In the genomic region with DNA sequence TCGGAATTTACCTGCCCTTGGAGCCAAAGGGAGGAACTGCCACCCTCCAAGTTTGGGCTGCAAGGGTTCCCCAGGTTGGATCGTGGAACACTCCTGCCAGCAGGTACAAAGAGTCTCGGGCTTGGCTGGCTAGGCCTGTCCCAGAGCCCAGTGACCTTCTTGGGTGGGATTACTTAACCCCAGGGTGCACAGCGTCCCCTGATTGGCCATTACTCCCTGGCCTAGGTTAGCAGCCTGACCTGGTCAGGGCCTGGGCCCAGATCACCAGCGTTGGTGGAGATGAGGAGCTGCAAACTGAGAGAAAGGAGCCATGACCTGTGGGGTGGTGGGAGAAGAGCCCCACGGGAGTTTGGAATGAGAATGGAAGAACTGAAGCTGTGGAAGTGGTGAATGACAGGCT, we compare ENCODE assay signal across 8 mouse cellular contexts. TPM values are rescaled to one million over a fixed set of nuclear protein-coding genes. Genes with fewer than 3 reads are reported as not detected.
DNase-seq lines count a peak whose midpoint lies in the region; ATAC-seq and TF ChIP-seq lines count a peak whose summit lies in the region.

No protein-coding gene starts in this region.

- DNase-seq in kidney, postnatal 14 days: no peak
- no peak for DNase-seq in hindbrain, postnatal 0 days (ENCODE audit: low spot score)
- DNase-seq in midbrain, embryonic 14.5 days: no peak
- DNase-seq in spleen, postnatal 36 days (ENCODE audit: low spot score in 2 of 2): no peak
- DNase-seq in frontal cortex, postnatal 36 days (ENCODE audit: low spot score in 2 of 2): no peak

- no peaks in the 10 kb centered on the region for H3K27me3 ChIP-seq in kidney, embryonic 15.5 days
- H3K27me3 ChIP-seq in embryonic facial prominence, embryonic 13.5 days: no peaks in the 10 kb centered on the region
- H3K27me3 ChIP-seq in hindbrain, postnatal 0 days (ENCODE audit: insufficient read depth, low read length): no peaks in the 10 kb centered on the region
- H3K27me3 ChIP-seq in midbrain, embryonic 14.5 days (ENCODE audit: control insufficient read depth, insufficient read depth, low read length): no peaks in the 10 kb centered on the region

- peak; percentile 20; the same call in 1 of the 2 replicates for ATAC-seq in kidney, embryonic 15.5 days (replicated peaks; ENCODE audit: low FRiP score)
- ATAC-seq in embryonic facial prominence, embryonic 13.5 days (ENCODE audit: insufficient number of reproducible peaks, insufficient read depth, low FRiP score, low TSS enrichment, low read depth): no peak
- ATAC-seq in hindbrain, postnatal 0 days: no peak
- ATAC-seq in midbrain, embryonic 14.5 days (ENCODE audit: low FRiP score, low TSS enrichment): peak; percentile 28; the same call in 1 of the 2 replicates
- ATAC-seq in CD4-positive, CD25-positive, alpha-beta regulatory T cell, adult 4 months: no peak

- peak overlapping the region; percentile 54 for H3K27ac ChIP-seq in kidney, embryonic 15.5 days
- H3K27ac ChIP-seq in embryonic facial prominence, embryonic 13.5 days: peak overlapping the region; percentile 16; the same call in 1 of the 2 replicates
- H3K27ac ChIP-seq in hindbrain, postnatal 0 days: no peak overlapping the region
- no peak overlapping the region for H3K27ac ChIP-seq in midbrain, embryonic 14.5 days (replicated peaks; ENCODE audit: low read depth, low read length)

- peak overlapping the region; percentile 92 for H3K4me2 ChIP-seq in kidney, embryonic 15.5 days
- peak overlapping the region; percentile 90 for H3K4me2 ChIP-seq in embryonic facial prominence, embryonic 13.5 days
- H3K4me2 ChIP-seq in hindbrain, postnatal 0 days (ENCODE audit: low read depth, low read length): peak overlapping the region; percentile 91
- H3K4me2 ChIP-seq in midbrain, embryonic 14.5 days (ENCODE audit: low read length): peak overlapping the region; percentile 94

- H3K36me3 ChIP-seq in kidney, embryonic 15.5 days: no peaks in the 10 kb centered on the region
- H3K36me3 ChIP-seq in embryonic facial prominence, embryonic 13.5 days: no peaks in the 10 kb centered on the region
- no peaks in the 10 kb centered on the region for H3K36me3 ChIP-seq in hindbrain, postnatal 0 days (ENCODE audit: insufficient read depth, low read length)
- H3K36me3 ChIP-seq in midbrain, embryonic 14.5 days (ENCODE audit: control insufficient read depth, insufficient read depth, low read length): no peaks in the 10 kb centered on the region

- H3K4me3 ChIP-seq in kidney, embryonic 15.5 days (replicated peaks): peak overlapping the region; percentile 71
- peak overlapping the region; percentile 76 for H3K4me3 ChIP-seq in embryonic facial prominence, embryonic 13.5 days
- H3K4me3 ChIP-seq in hindbrain, postnatal 0 days (ENCODE audit: low read length): peak overlapping the region; percentile 54; the same call in 1 of the 2 replicates
- peak overlapping the region; percentile 53 for H3K4me3 ChIP-seq in midbrain, embryonic 14.5 days (replicated peaks; ENCODE audit: low read depth, low read length)

- TF ChIP-seq CTCF in hindbrain, postnatal 0 days (IDR thresholded peaks at IDR 0.05; ENCODE audit: low read depth): no peak

- 0 out of 2 replicates have a peak overlapping the region, but pooled peaks have one; percentile 12 for H3K9ac ChIP-seq in kidney, embryonic 15.5 days
- H3K9ac ChIP-seq in embryonic facial prominence, embryonic 13.5 days: peak overlapping the region; percentile 88
- H3K9ac ChIP-seq in hindbrain, postnatal 0 days (replicated peaks; ENCODE audit: low read length): no peak overlapping the region
- no peak overlapping the region for H3K9ac ChIP-seq in midbrain, embryonic 14.5 days (replicated peaks; ENCODE audit: low read length)

- no peaks in the 10 kb centered on the region for H3K9me3 ChIP-seq in kidney, embryonic 15.5 days (replicated peaks)
- no peaks in the 10 kb centered on the region for H3K9me3 ChIP-seq in embryonic facial prominence, embryonic 13.5 days
- H3K9me3 ChIP-seq in hindbrain, postnatal 0 days (ENCODE audit: low read length): no peaks in the 10 kb centered on the region
- no peaks in the 10 kb centered on the region for H3K9me3 ChIP-seq in midbrain, embryonic 14.5 days (ENCODE audit: control insufficient read depth, low read length)

- peaks cover 45% of the 10 kb centered on the region for H3K4me1 ChIP-seq in kidney, embryonic 15.5 days
- H3K4me1 ChIP-seq in embryonic facial prominence, embryonic 13.5 days: peaks cover 35% of the 10 kb centered on the region
- H3K4me1 ChIP-seq in hindbrain, postnatal 0 days (ENCODE audit: insufficient read depth, low read length): peaks cover 6% of the 10 kb centered on the region
- H3K4me1 ChIP-seq in midbrain, embryonic 14.5 days (ENCODE audit: control insufficient read depth, insufficient read depth, low read length): peaks cover 21% of the 10 kb centered on the region

- WGBS in kidney, embryonic 15.5 days: 39% methylated on average over 6 of the region's 6 CpGs
- WGBS in embryonic facial prominence, embryonic 13.5 days: 32% methylated on average over 6 of the region's 6 CpGs
- WGBS in hindbrain, postnatal 0 days: 41% methylated on average over 6 of the region's 6 CpGs
- 31% methylated on average over 6 of the region's 6 CpGs for WGBS in midbrain, embryonic 14.5 days

RNA-seq across cellular contexts. Expression of a gene that starts 30.0 kb away (rescaled TPM):
- polyA plus RNA-seq in kidney, embryonic 15.5 days (2015; fragmentation: Nextera tagmentation; extraction: Ambion mirVana): 22.1 and 26.1 TPM in 2 replicates
- 21.5 and 24.9 TPM in 2 replicates for polyA plus RNA-seq in embryonic facial prominence, embryonic 13.5 days (2015; fragmentation: Nextera tagmentation; extraction: Ambion mirVana)
- 7.1 and 11.0 TPM in 2 replicates for total RNA-seq in hindbrain, postnatal 0 days (2014; rRNA removed)
- polyA plus RNA-seq in hindbrain, postnatal 0 days (2015; fragmentation: Nextera tagmentation; extraction: Ambion mirVana): 4.2 and 4.3 TPM in 2 replicates
- 7.0 and 12.6 TPM in 2 replicates for polyA plus RNA-seq in midbrain, embryonic 14.5 days (2014; fragmentation: Nextera tagmentation; extraction: Ambion mirVana)
- 10 to 100 TPM; 37.2 to 50.1 TPM for polyA plus RNA-seq in CD4-positive, CD25-positive, alpha-beta regulatory T cell, adult 4 months (2017; shearing (Covaris generic))

RNA-seq across cellular contexts. Expression of a gene that starts 58.3 kb away (rescaled TPM):
- polyA plus RNA-seq in kidney, embryonic 15.5 days (2015; fragmentation: Nextera tagmentation; extraction: Ambion mirVana): 0.78 and 1.6 TPM in 2 replicates
- polyA plus RNA-seq in embryonic facial prominence, embryonic 13.5 days (2015; fragmentation: Nextera tagmentation; extraction: Ambion mirVana): 0.51 TPM in 1 of 2 replicates, not detected in the other
- 0.05 and 0.14 TPM in 2 replicates for total RNA-seq in hindbrain, postnatal 0 days (2014; rRNA removed)
- 0.34 and 0.51 TPM in 2 replicates for polyA plus RNA-seq in hindbrain, postnatal 0 days (2015; fragmentation: Nextera tagmentation; extraction: Ambion mirVana)
- polyA plus RNA-seq in midbrain, embryonic 14.5 days (2014; fragmentation: Nextera tagmentation; extraction: Ambion mirVana): 0.18 and 0.19 TPM in 2 replicates
- polyA plus RNA-seq in CD4-positive, CD25-positive, alpha-beta regulatory T cell, adult 4 months (2017; shearing (Covaris generic)): not detected

Comparison
In these comparisons a context has a peak if more than half of its experiments do, and no peak if none do; other contexts are left out.
1. ATAC-seq: peak in kidney, embryonic 15.5 days (single experiment) and midbrain, embryonic 14.5 days (single experiment); none in embryonic facial prominence, embryonic 13.5 days (single experiment), hindbrain, postnatal 0 days (single experiment) and CD4-positive, CD25-positive, alpha-beta regulatory T cell, adult 4 months (single experiment).
2. H3K27ac ChIP-seq: peak in kidney, embryonic 15.5 days (single experiment) and embryonic facial prominence, embryonic 13.5 days (single experiment); none in hindbrain, postnatal 0 days (single experiment) and midbrain, embryonic 14.5 days (single experiment).
3. H3K9ac ChIP-seq: peak in kidney, embryonic 15.5 days (single experiment) and embryonic facial prominence, embryonic 13.5 days (single experiment); none in hindbrain, postnatal 0 days (single experiment) and midbrain, embryonic 14.5 days (single experiment).
4. Peak in every context shown above with its lines, with median percentiles within 50 percentile points of each other: H3K4me2 ChIP-seq and H3K4me3 ChIP-seq.